Mouse (Mus musculus): Measurements from ENCODE around the gene Stard8.
"Not testable (repeated sequence)": the region's sequence is repeated elsewhere in the genome, so short reads cannot be mapped to it uniquely, and the experiment has no call there.

Gene Stard8

DNA sequence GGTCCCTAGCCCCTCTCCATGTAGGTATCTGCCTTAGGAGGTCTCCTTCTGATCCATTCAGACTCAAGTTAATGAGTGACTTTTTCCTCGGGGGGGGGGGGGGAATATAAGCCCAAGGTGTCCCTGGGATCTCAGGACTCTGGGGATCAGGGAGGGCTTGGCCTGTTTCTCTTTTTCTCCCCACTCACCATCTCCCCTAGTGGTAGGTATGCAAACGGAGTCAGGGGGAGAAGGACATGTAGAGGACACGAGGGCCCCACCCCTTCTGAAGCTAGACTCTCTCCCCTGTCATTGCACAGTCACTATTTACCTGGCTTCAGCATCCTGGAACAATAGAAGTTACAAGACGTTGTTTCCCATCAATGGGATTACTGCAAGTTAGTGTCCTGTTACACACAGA is 45.1 kb downstream of the Stard8 start:
- no peak for DNase-seq

GRCm38 (mm10) chrX:99049247-99049646 is 46.2 kb downstream of the Stard8 start:
- no peak for DNase-seq

GRCm38 (mm10) chrX:99050736-99051481 is 47.9 kb downstream of the Stard8 start:
- no peak for DNase-seq

GRCm38 (mm10) chrX:99052255-99052654 is 49.2 kb downstream of the Stard8 start:
- DNase-seq, result no peak

- DNase-seq, result no peak
These were observed 51.5 kb downstream of the Stard8 start for GRCm38 (mm10) chrX:99054512-99054911.

GRCm38 (mm10) chrX:99057772-99058440 is 54.9 kb downstream of the Stard8 start:
- no peak for DNase-seq

DNA sequence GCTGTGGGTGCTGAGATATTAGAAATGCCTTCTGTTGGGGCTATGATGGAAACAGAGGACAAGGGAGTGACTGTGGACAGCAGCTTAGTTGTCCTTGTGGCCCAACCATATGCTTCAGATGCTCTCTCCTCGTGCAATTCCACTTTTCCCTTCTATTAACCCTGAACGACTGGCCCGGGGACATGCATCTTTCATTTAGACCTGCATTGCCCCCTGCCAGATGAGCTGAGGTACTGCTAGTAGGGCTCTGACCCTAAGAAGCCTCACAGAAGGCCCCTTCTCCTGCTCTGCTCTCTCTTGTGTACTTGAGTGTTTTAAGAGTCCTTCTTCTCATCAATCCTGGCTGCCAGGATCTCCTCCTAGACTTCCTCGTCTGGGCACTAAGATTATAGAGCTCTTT is 56.1 kb downstream of the Stard8 start:
- peak; percentile 50 for DNase-seq

GRCm38 (mm10) chrX:99065582-99065981 is 62.5 kb downstream of the Stard8 start:
- DNase-seq, result no peak

DNA sequence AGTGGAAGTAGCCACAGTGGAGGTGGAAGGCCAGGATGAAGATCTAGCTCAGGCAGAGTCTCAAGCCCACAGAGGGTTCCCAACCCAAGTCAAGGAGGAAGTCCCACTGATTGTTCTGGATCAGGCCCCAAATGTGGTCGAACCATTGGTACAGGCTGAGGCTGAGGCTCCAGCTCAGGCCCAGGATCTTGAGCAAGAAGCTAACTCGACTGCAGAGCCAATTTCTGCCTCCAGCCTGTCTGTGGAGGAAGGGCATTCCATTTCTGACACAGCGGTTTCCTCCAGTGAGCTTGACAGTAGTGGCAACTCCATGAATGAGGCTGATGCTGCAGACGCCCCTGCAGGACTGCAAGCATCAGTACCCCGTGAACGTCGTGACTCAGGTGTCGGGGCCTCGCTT is 63.5 kb downstream of the Stard8 start:
- DNase-seq, result no peak

DNA sequence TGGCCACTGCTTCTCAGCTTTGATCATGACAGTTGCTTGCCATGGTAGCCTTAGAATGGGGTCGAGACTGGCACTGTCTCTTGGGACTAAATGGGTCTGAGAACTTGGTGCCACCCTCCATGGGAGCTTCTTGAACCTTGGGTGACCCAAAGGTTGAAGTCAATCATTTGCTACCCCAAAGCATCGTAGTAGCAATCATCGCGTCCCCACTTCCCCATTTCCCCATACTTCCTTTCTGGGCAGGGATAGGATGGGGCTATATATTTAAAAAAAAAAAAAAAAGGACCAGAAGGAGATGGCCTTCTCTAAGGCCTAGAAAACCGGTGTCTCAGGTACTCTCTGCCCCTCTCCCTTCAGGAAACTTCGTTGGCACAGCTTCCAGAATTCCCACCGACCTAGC is 64.2 kb downstream of the Stard8 start:
- DNase-seq, result no peak

DNA sequence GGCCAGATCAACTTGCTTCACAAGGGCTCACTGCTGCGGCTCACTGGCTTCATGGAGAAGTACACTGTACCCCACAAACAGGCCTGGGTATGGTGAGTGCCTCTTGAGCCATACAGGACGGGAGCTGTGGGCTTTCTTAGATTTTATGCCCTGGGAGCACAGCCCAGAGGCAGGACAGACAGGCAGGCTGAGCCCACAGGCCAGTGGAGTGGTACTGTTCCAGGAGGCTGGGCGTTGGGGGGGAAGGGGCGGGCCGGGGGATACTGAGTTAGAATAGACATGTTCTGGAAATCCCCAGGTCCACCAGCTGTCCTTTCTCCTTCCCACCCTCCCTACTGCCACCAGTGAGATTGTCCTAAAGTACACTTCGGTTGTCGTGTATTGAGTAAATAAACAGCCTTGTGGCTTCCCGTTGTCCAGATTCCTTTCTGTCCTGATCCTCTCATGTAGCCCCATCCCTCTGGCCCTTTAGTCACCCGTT is 64.7 kb downstream of the Stard8 start:
- DNase-seq, result no peak

- DNase-seq, result no peak
These were observed 68.1 kb downstream of the Stard8 start for GRCm38 (mm10) chrX:99071188-99071587.

GRCm38 (mm10) chrX:99072596-99072995 is 69.5 kb downstream of the Stard8 start:
- no peak for DNase-seq

DNA sequence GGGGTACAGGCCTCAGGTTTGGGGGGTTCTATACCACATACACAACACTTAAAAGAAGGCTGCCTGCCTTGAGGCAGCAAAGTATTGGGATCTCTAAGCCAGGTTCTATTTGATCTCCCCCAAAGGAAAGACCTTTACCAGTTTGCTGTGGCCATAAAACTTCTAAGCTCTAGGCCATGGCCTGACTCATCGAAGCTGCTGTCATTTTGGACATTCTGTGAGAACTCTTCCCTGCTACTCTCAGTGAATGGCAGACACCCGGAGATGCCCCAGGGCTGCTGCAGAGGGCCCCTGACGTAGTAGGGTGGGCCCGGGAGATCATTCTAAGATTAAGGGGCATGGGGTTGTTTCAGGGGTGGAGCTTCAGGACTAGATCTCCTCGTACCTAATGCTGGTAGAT is 72.1 kb downstream of the Stard8 start:
- no peak for DNase-seq

DNA sequence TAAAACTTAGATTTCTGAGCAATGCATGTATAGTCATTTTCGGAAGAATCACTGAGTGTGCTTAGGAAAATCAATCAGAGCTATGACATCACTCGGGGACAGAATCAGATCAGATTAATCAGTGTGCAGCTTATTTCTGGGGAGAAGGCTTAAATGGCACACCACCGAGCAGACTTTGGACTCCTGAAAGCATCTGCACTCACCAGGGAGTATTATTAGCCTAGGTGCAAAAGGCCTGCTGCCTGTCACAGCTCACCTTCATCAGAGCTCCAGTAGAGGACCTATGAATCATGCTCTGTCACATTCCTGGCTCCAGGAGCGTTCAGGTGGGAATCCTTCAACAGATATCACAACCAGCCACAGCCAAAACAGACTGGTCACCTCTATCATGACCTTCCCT is 73.4 kb downstream of the Stard8 start:
- DNase-seq, result no peak

GRCm38 (mm10) chrX:99078374-99078892 is 75.4 kb downstream of the Stard8 start:
- DNase-seq, result not testable (repeated sequence)

DNA sequence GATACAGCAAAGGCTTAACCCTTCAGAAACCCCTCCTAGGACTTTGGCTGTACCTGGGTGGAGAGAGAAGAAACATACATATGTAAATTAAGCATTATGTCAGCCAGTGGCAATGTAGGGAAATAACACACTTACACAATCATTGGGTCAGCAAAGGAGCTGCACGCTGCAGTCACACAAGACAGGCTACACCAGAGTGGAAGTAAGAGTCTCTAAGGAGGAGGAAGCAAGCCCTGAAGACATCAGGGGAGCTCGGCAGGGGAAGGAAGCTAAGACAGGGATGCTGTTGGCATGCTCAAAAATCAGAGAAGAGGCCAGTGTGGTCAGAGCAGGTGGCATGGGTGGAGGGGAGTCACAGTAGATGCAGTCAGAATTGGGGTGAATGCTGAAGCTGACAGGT is 89.7 kb downstream of the Stard8 start:
- DNase-seq, result no peak

DNA sequence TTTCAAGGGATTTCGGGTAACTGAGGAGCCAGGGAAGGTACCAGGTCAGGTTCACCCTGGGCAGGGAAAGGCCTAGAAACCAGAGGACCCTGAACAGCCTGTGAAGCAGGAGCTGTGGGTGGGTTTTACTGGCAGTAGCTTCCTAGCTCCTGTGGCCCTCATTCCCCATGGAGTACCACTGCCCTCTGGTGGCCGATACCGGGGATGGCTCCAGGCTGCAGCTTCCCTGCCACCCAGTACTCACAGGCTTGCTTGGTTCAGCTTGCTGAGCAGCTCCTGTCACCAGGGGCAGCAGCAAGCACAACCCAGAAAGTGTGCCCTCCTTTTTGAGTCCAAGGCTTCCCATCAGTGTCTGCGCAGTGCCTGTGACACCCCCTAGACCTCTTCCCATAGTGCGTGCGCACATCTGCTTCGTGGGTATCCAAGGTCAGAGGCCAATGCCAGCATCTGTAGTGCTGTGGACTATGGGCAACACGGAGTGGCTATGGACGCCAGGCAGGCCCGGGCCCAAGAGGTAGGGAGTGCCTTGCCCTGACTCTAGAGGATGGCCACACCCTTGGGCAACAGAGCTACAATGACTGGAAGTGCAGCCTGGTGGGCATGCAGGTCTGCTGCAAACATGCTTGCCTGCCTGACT is 108.2 kb downstream of the Stard8 start:
- not testable (repeated sequence) for DNase-seq

- no peak for DNase-seq
These were observed 116.5 kb downstream of the Stard8 start for GRCm38 (mm10) chrX:99119510-99119909.
